Mouse (Mus musculus) forebrain, embryonic 10.5 days (tissue): Measurements from ENCODE around the gene Galnt18. TPM values are rescaled to one million over a fixed set of nuclear protein-coding genes. Genes with fewer than 3 reads are reported as not detected.

Experiments
- DNase-seq: peaks from one replicate; pipeline ENCODE4 v3.0.0-alpha.2; 2017; ENCODE audit warnings: low spot score; ENCODE audit errors: extremely low spot score
- H3K27ac ChIP-seq: fragments of 300-500 bp; sonication (generic); 2 replicates; pipeline ENCODE4 v1.5.1; 2016; ENCODE audit warnings: mild to moderate bottlenecking
- H3K27me3 ChIP-seq: fragments of 300-500 bp; sonication (generic); 2 replicates; pipeline ENCODE4 v1.6.1; 2016; ENCODE audit warnings: mild to moderate bottlenecking; ENCODE audit not compliant: poor library complexity, severe bottlenecking
- H3K36me3 ChIP-seq: fragments of 300-500 bp; sonication (generic); replicated peaks from 2 replicates; pipeline ENCODE4 v1.6.1; 2016; ENCODE audit warnings: mild to moderate bottlenecking, moderate library complexity
- H3K4me1 ChIP-seq: fragments of 300-500 bp; sonication (generic); 2 replicates; pipeline ENCODE4 v1.6.1; 2016
- H3K4me3 ChIP-seq: fragments of 300-500 bp; sonication (generic); 2 replicates; pipeline ENCODE4 v1.5.1; 2016; ENCODE audit warnings: mild to moderate bottlenecking, moderate library complexity
- H3K9me3 ChIP-seq: fragments of 300-500 bp; sonication (generic); 2 replicates; pipeline ENCODE4 v1.6.1; 2016; ENCODE audit warnings: mild to moderate bottlenecking, moderate library complexity
- WGBS: fragments of 180-500 bp; shearing (Covaris S2); methylation state at CpG from one replicate; pipeline ENCODE4 v1.1.7; 2016; 5-methylcytosine and 5-hydroxymethylcytosine counted together
- polyA plus RNA-seq: library from polyadenylated mRNA; unstranded; fragments of >200 nt; fragmentation: Nextera tagmentation; extraction: Ambion mirVana; gene quantifications from 2 replicates; pipeline ENCODE4 v1.2.1, GENCODE M21; 2016

The Galnt18 gene
- polyA plus RNA-seq, 1 experiment from 2014 or later, result 4.9 TPM

DNA sequence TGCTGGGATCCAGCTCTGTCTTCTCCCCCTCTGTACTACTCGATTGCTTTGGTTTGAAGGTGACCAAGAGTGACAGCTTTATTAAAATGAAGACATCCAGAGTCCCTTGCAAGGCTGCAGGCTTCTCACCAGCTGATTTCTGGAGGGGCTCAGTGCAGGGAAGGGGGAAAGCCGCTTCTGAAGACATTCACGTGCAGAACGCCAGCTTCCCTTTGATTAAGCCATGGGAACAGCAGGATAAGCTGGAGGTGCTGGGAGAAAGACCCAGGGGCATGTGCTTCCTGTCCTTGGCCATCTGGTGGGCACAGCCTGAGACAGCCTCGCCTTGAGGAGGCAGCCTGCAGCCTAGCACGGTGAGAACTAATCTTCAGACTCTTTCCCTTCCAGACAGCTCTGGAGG is 17.0 kb downstream of the Galnt18 start:
- Histone ChIP-seq H3K9me3 (no peaks in the 10 kb centered on the region), H3K4me1 (peaks cover 19% of the 10 kb centered on the region), H3K27me3 (no peaks in the 10 kb centered on the region), H3K36me3 (no peaks in the 10 kb centered on the region), H3K4me3 (no peak overlapping the region), H3K27ac (peak overlapping the region; percentile 48; the same call in 1 of the 2 replicates)
- no peak for DNase-seq
- WGBS, result 64% methylated on average over 6 of the region's 6 CpGs

DNA sequence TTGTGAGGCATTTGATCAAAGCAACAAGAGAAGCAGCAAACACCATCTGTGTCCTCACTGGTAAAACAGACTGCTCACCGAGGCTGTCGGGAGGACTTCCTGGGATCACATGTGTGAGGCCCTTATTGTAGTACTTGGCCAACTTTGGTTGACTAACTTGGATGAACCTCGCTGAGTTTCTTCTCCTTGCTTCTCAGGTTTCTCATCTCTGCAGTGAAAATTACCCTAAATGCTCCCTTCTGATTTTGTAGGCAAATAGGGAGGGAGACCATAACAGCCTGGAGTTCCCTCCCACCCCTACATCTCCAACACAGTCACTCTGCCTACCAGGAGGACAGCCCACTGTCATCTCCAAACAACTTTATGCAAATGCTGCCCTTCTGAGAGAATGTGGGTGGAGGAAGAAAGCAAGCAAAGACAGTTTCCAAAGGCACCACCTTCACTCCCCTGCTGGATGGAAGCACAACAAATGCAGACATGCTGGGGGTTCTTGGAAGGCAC is 31.2 kb downstream of the Galnt18 start:
- Histone ChIP-seq H3K4me1 (no peaks in the 10 kb centered on the region), H3K9me3 (no peaks in the 10 kb centered on the region), H3K27ac (no peak overlapping the region), H3K36me3 (no peaks in the 10 kb centered on the region), H3K27me3 (no peaks in the 10 kb centered on the region), H3K4me3 (no peak overlapping the region)
- DNase-seq, result no peak
- WGBS, result 96% methylated on average over 3 of the region's 3 CpGs

DNA sequence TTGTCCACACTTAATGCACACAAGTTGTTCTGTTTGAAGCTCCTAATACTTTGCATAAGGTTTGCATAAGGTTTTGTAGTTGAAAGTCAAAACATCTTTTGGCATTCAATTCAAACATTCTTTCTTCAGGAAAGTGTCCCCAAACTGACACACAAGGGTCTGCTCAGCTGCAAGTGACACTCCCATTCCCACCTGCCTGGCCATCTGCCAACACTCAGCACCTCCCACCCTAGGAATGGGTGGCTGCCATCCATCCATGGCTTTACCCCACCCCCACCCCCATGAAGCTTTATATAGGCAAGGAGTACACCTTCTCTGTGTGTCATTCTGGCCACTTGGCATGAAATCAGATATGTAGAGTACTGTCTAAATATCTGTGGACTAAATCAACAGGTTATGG is 35.0 kb downstream of the Galnt18 start:
- Histone ChIP-seq H3K36me3 (no peaks in the 10 kb centered on the region), H3K27ac (no peak overlapping the region), H3K4me1 (peaks cover 6% of the 10 kb centered on the region), H3K4me3 (no peak overlapping the region), H3K27me3 (no peaks in the 10 kb centered on the region), H3K9me3 (no peaks in the 10 kb centered on the region)
- DNase-seq, result no peak

DNA sequence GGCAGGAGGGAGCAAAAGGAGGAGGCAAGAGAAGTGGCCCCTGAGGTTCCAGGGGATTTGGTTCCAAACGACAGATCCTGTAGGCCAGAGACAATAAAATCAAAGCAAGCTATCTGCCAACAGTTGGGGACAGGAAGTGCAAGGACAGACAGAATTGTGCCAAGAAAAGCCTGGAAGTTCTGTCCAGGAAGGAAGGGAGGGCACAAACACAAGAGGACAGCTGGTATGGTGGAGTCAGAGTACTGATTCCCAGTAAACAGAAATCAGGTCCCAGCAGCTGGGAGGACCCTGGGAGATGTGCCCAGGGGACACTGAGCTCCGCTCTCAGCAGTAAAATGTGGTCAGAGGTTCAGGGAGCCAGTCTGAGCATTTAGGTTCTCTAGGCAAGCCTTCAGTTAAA is 38.2 kb downstream of the Galnt18 start:
- WGBS, result 71% methylated on average over 2 of the region's 2 CpGs
- DNase-seq, result no peak
- Histone ChIP-seq H3K27me3 (no peaks in the 10 kb centered on the region), H3K36me3 (no peaks in the 10 kb centered on the region), H3K27ac (no peak overlapping the region), H3K9me3 (no peaks in the 10 kb centered on the region), H3K4me3 (no peak overlapping the region), H3K4me1 (peaks cover 23% of the 10 kb centered on the region)

DNA sequence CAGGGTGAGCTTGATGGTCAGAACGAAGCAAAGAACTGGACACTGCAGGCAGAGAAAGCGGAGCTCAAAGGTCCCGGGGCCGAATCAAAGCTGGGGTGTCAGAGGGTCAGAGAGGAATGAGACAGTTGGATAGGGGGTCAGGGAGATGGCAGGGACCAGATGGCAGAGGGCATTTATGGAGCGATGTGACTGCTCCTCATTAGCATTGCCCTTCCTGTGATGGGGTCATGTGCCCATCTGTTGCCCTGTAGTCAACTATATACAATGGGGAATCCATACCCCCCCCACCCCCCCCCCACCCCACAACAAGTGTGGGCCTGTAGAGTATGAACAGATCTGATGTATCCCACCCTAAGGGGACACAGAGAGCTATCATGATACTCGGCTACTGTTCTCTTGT is 39.7 kb downstream of the Galnt18 start:
- H3K27ac ChIP-seq, result no peak overlapping the region

DNA sequence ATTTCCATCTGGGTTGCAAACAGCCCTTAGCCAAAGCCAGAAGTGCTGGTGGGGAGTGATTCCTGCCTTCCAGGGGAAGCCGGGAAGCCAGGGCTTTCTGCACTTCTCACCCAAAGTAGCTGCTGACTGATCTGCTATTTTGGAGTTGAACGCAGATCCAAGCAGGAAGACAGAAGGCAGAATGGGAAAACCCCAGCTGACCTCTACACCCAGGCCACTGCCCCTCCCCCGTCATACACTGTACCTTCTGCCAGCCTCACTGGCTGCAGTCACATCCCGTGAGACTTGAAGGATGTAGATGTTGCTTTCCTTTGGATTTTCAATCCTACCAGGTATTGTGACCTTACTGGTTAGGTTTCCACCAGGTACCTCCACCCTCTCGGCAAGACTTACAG is 40.4 kb downstream of the Galnt18 start:
- Histone ChIP-seq H3K27ac (peak overlapping the region; percentile 44; the same call in 1 of the 2 replicates), H3K36me3 (no peaks in the 10 kb centered on the region), H3K9me3 (no peaks in the 10 kb centered on the region), H3K4me1 (peaks cover 23% of the 10 kb centered on the region), H3K4me3 (no peak overlapping the region), H3K27me3 (no peaks in the 10 kb centered on the region)
- WGBS, result 88% methylated on average over 5 of the region's 5 CpGs
- DNase-seq, result no peak

More for the DNA sequence above, 39.7 kb downstream of the Galnt18 start:
- no peaks in the 10 kb centered on the region for H3K9me3 ChIP-seq
- DNase-seq, result no peak
- H3K36me3 ChIP-seq, result no peaks in the 10 kb centered on the region
- no peaks in the 10 kb centered on the region for H3K27me3 ChIP-seq
- 65% methylated on average over 6 of the region's 6 CpGs for WGBS
- peaks cover 23% of the 10 kb centered on the region for H3K4me1 ChIP-seq
- H3K4me3 ChIP-seq, result no peak overlapping the region

DNA sequence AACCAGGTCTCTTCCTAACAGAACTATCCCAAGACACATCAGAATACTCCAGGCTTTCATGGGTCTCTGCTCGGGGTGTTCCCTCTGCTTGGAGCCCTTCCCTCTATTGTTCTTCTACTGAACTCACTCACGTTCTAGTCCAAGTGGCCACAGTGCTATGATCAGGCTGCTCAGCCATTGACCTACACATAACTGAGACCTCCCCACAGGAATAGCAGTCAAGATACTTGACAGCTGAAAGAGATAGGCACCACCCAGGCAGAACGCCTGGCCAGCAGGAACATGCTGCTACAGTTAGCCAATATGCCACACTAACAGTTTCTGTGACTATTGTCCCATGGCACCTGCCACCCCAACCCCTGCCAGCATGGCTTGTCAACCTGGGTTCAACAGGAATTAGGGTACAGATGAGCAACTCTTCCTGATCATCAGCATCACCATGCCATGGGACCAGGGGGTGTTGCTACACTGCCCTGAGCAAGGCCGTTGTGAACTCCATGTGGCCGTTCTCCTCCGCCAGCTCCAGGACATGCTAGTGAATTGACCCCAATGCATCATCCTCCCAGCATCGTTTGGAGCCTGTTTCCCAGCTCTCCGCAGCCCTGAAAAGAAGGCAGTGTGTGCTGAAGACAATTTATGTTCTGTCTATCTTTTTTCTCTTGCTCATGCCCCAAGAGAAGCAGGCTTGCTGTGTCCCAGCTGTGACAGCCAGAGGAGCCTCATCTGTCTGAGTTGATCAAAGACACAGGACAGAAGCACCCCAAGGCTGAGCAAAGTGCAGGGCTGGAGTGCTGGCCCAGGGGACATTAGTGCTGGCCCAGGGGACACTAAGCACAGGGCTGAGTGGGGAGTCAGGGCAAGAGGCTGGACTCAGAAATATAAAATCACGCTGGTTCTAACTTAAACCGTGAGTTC is 41.1 kb downstream of the Galnt18 start:
- Histone ChIP-seq H3K9me3 (no peaks in the 10 kb centered on the region), H3K27me3 (no peaks in the 10 kb centered on the region), H3K27ac (peak overlapping the region; percentile 44), H3K4me3 (no peak overlapping the region), H3K36me3 (no peaks in the 10 kb centered on the region), H3K4me1 (peaks cover 23% of the 10 kb centered on the region)
- WGBS, result 84% methylated on average over 10 of the region's 10 CpGs
- no peak for DNase-seq

DNA sequence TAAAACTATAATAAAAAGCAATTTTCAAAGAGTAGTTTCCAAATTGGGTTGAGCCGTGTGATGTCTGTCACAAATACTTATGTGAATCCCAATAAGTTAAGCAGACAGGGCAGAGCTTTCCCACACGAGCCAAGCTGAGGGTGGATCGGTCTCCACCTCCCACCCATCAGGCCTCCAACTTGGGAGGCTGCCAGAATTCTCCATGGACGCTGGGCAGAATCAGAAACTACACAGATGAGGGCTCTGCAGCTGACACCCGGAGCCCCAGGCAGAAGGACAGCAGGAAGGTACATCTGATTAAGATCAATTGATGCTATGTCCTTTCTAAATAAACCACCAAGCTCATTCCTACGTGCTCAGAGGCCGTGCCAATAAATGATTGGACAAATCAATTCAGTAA is 42.4 kb downstream of the Galnt18 start:
- H3K9me3 ChIP-seq, result no peaks in the 10 kb centered on the region
- no peak for DNase-seq
- H3K4me3 ChIP-seq, result no peak overlapping the region
- 86% methylated on average over 7 of the region's 7 CpGs for WGBS
- no peak overlapping the region for H3K27ac ChIP-seq
- H3K36me3 ChIP-seq, result no peaks in the 10 kb centered on the region
- H3K27me3 ChIP-seq, result no peaks in the 10 kb centered on the region
- peaks cover 23% of the 10 kb centered on the region for H3K4me1 ChIP-seq

DNA sequence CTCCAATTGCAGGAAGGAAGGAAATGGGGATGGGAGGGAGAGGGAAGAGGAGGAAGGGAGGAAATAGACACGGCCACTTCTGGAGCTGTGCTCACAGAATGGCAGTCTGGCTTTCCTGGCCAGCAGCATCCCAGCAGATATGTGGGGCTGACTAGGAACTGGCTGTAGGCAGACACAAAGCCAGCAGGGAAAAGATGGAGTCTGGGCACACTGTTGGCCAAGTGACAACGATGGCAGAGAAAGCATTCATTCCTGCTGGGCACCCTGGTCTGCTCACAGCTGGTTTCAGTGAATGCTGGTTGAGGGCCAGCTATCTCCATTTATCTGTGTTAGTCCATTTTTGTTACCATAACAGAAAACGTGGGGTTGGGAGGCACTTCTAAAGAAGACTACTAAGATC is 43.4 kb downstream of the Galnt18 start:
- Histone ChIP-seq H3K36me3 (no peaks in the 10 kb centered on the region), H3K4me3 (no peak overlapping the region), H3K4me1 (peaks cover 23% of the 10 kb centered on the region), H3K27me3 (no peaks in the 10 kb centered on the region), H3K27ac (no peak overlapping the region), H3K9me3 (no peaks in the 10 kb centered on the region)
- WGBS, result 78% methylated on average over 3 of the region's 3 CpGs
- DNase-seq, result no peak

DNA sequence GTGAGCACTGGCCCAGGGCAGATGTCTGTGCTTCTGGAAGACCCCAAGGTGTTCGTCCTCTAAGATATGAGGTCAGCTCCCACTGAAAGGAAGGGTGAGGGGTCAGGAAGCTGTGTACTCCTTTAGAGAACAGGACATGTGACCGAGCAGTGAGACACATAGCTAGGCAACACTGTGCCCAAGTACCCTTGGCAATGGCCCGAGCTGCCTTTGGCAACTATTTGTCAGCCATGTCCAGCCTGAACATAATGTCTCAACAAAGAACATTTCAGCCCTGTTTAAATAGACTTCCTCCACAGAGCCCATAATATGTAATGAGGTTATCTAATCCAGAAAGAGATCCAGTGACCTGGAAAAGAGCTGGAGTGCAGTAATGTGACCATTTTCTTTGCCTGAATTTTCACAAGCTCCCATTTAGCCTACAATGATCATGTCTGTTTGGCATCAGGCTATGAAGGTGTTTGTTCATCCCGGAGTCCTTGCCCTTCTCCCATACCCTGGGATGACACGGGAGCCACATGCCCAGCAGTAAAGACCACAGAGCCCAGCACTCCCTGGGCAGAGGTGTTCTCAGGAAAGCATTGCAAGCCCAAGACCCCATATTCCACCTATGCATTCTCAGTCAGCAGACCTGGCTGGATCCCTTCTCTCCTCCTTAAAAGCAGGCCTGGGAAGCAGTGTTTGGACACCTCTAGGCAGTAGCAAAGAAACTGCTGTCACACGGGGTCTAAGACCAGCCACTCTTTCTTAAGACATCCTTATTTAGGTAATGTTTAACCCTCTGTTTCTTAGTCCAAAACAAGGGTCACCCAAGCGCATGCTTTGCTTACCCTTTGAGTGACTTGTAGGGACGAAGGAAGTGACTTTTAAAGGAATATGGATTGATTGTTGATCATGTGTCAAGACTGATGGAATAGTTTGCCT is 49.2 kb downstream of the Galnt18 start:
- H3K9me3 ChIP-seq, result no peaks in the 10 kb centered on the region
- H3K27me3 ChIP-seq, result no peaks in the 10 kb centered on the region
- H3K4me1 ChIP-seq, result 0 out of 2 replicates have a peak, but pooled peaks cover 3% of the 10 kb centered on the region
- no peak overlapping the region for H3K27ac ChIP-seq
- WGBS, result 88% methylated on average over 8 of the region's 8 CpGs
- no peak overlapping the region for H3K4me3 ChIP-seq
- no peak for DNase-seq
- H3K36me3 ChIP-seq, result no peaks in the 10 kb centered on the region

DNA sequence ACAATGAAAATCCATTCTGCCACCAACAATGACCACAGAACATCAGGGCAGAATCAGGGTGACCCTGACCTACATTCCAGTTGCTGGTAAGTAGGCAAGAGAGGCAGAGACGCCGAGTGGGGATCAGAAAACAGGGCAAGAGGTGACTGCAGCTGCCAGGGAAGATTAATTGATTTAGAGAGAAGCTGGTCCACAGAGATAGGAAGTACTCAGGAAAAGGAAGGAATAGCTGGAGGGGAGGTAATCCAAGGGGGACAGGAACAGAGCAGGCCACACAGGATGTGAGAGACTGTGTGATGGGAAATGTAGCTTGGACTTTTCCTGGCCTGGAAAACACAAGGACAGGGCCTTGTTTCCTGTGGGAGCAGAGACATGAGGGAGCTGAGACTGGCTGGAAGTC is 52.8 kb downstream of the Galnt18 start:
- Histone ChIP-seq H3K27ac (no peak overlapping the region), H3K9me3 (no peaks in the 10 kb centered on the region), H3K27me3 (no peaks in the 10 kb centered on the region), H3K36me3 (no peaks in the 10 kb centered on the region), H3K4me3 (no peak overlapping the region), H3K4me1 (0 out of 2 replicates have a peak, but pooled peaks cover 3% of the 10 kb centered on the region)
- WGBS, result 69% methylated on average over 2 of the region's 2 CpGs
- DNase-seq, result no peak

DNA sequence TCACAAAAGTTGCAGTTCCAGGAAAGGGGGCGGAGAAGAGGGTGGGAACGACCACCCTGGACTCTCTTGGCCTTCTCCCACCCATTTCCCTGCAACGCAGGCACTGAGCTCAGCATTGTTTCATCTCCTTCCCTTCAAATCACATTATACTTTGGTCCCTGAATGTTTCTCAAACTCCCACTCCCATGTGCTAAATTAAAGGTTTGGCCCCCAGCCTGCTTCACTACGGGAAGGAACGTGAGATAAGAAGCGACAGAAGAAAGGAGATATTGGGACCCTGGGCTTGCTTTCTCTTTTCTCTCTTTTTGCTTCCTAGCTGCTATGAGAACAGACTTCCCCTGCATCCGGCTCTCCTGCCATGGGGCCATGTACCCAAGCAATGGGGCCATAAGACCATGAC is 55.0 kb downstream of the Galnt18 start:
- H3K4me3 ChIP-seq, result no peak overlapping the region
- H3K9me3 ChIP-seq, result no peaks in the 10 kb centered on the region
- no peak overlapping the region for H3K27ac ChIP-seq
- peaks cover 12% of the 10 kb centered on the region; the same call in 1 of the 2 replicates for H3K4me1 ChIP-seq
- DNase-seq, result no peak
- no peaks in the 10 kb centered on the region for H3K27me3 ChIP-seq
- 89% methylated on average over 7 of the region's 7 CpGs for WGBS
- H3K36me3 ChIP-seq, result no peaks in the 10 kb centered on the region
